Mouse (Mus musculus) heart, adult 8-10 months (tissue): ENCODE measurements at regions not wholly inside any gene's neighbourhood (a gene's known extent, or its start where the extent isn't known, plus 50 kb on each side); places are given as distances from the start of the nearest gene placed in this dataset.
A peak's percentile ranks its signal among the peaks of the same experiment; 100 is the strongest.

Experiments
- DNase-seq: peaks from one replicate; pipeline ENCODE4 v3.0.0; 2022; ENCODE audit warnings: low spot score

- DNase-seq = no peak
These were observed 76.3 kb upstream of the Kcnd3 start for GRCm38 (mm10) chr3:105375820-105376219.

- no peak for DNase-seq
These were observed 75.8 kb upstream of the Kcnd3 start for GRCm38 (mm10) chr3:105376346-105376745.

GRCm38 (mm10) chr3:105380818-105381217 lies 71.3 kb upstream of the Kcnd3 start:
- no peak for DNase-seq

GRCm38 (mm10) chr3:105392611-105393514 lies 59.3 kb upstream of the Kcnd3 start:
- DNase-seq = peak; percentile 38
